Mouse (Mus musculus) liver, embryonic 14.5 days (tissue): ENCODE measurements around the gene Enoph1.

ENCODE experiments used
- CTCF ChIP-seq: IDR thresholded peaks from 2 replicates; pipeline ENCODE4 v1.5.1; 2016; ENCODE audit warnings: antibody characterized with exemption, low read depth, control low read depth
- EP300 ChIP-seq: IDR thresholded peaks from 2 replicates; pipeline ENCODE4 v1.6.1; 2016; ENCODE audit warnings: antibody characterized with exemption, low read depth

DNA sequence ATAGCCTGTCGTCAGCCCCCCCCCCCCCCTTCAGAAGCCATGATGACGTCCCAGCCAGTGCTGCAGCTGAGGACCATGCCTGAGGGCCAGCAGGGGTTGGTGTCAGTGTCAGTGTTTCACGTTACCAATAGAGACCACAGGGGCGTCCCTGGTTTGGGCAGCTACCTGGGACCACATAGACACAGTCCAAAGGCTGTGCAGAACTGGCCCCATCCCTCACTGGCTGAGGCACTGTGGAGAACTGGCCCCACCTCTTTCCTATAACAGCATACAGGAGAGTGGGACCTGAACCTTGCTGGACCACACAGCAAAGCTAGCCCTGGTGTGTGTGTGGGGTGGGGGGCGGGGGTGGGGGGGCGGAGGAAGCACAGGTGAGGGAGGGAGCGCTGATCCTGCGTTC is 39.3 kb upstream of the Enoph1 start:
- TF ChIP-seq CTCF (no peak), EP300 (no peak)
